Mouse (Mus musculus) mouse embryonic stem cell (cell line): ENCODE results near the gene Cx3cr1.
"Not testable (repeated sequence)": the region's sequence is repeated elsewhere in the genome, so short reads cannot be mapped to it uniquely, and the experiment has no call there.

ENCODE experiments used
- in situ Hi-C, 2 experiments: fragments of 300-500 bp; cut with MboI; formaldehyde crosslinking; loops; 1 replicate in 1 of 2; 3 replicates in 1 of 2; pipeline ENCODE4 v1.14.3; 2019 to 2020; ENCODE audit warnings: low sequenced_read_pairs in 2 of 2, low pct_unique_long_range_greater_than_20kb in 1 of 2, mixed read lengths in 1 of 2; ENCODE audit not compliant: unreplicated experiment in 1 of 2

Gene Cx3cr1

GRCm38 (mm10) chr9:120069779-120070178 lies at the start of gene Cx3cr1:
Cx3cr1 (minus strand) TSS chr9:120069879.
- in situ Hi-C loops: loop anchor here in 1 of 2 experiments (5.0 kb wide), 1 partner anchor 42 kb away; no protein-coding TSS in a partner anchor

GRCm38 (mm10) chr9:120118212-120118611 lies 48.5 kb upstream of the Cx3cr1 start:
- in situ Hi-C loops: no loop called here

GRCm38 (mm10) chr9:120116184-120116624 lies 46.5 kb upstream of the Cx3cr1 start:
- in situ Hi-C loops: no loop called here

GRCm38 (mm10) chr9:120115580-120115979 lies 45.9 kb upstream of the Cx3cr1 start:
- in situ Hi-C loops: no loop called here

- in situ Hi-C loops: no loop called here
Observed at GRCm38 (mm10) chr9:120114789-120115151, 45.1 kb upstream of the Cx3cr1 start.

- in situ Hi-C loops: no loop called here
Observed at GRCm38 (mm10) chr9:120114051-120114788, 44.5 kb upstream of the Cx3cr1 start.

- in situ Hi-C loops: no loop called here
Observed at GRCm38 (mm10) chr9:120113456-120113855, 43.8 kb upstream of the Cx3cr1 start.

- in situ Hi-C loops: no loop called here
Observed at GRCm38 (mm10) chr9:120112472-120112871, 42.8 kb upstream of the Cx3cr1 start.

- in situ Hi-C loops: no loop called here
Observed at GRCm38 (mm10) chr9:120111156-120111945, 41.7 kb upstream of the Cx3cr1 start.

- in situ Hi-C loops: no loop called here
Observed at GRCm38 (mm10) chr9:120110211-120111018, 40.7 kb upstream of the Cx3cr1 start, which contains the start of gene Slc25a38. Slc25a38 (plus strand) TSS chr9:120110374.

GRCm38 (mm10) chr9:120108953-120109352 lies 39.3 kb upstream of the Cx3cr1 start:
- in situ Hi-C loops: not testable (repeated sequence)

- in situ Hi-C loops: no loop called here
Observed at GRCm38 (mm10) chr9:120101165-120101564, 31.5 kb upstream of the Cx3cr1 start.

GRCm38 (mm10) chr9:120099304-120099703 lies 29.6 kb upstream of the Cx3cr1 start:
- in situ Hi-C loops: loop anchor here in 1 of 2 experiments (10.0 kb wide), 1 partner anchor 75 kb away; the partner anchor contains the start of gene Xirp1

- in situ Hi-C loops: loop anchor here in 1 of 2 experiments (10.0 kb wide), 1 partner anchor 74 kb away; the partner anchor contains the start of gene Xirp1
Observed at GRCm38 (mm10) chr9:120098682-120099081, 29.0 kb upstream of the Cx3cr1 start.

GRCm38 (mm10) chr9:120095886-120096285 lies 26.2 kb upstream of the Cx3cr1 start:
- in situ Hi-C loops: loop anchor here in 1 of 2 experiments (10.0 kb wide), 1 partner anchor 71 kb away; the partner anchor contains the start of gene Xirp1

- in situ Hi-C loops: loop anchor here in 1 of 2 experiments (10.0 kb wide), 1 partner anchor 69 kb away; the partner anchor contains the start of gene Xirp1
Observed at GRCm38 (mm10) chr9:120093701-120094100, 24.0 kb upstream of the Cx3cr1 start.

GRCm38 (mm10) chr9:120091696-120092238 lies 22.1 kb upstream of the Cx3cr1 start, which contains the start of gene Ccr8:
Ccr8 (plus strand) TSS chr9:120092114.
- in situ Hi-C loops: loop anchor here in 1 of 2 experiments (10.0 kb wide), 1 partner anchor 67 kb away; the partner anchor contains the start of gene Xirp1

GRCm38 (mm10) chr9:120091086-120091485 lies 21.4 kb upstream of the Cx3cr1 start:
- in situ Hi-C loops: loop anchor here in 1 of 2 experiments (10.0 kb wide), 1 partner anchor 66 kb away; the partner anchor contains the start of gene Xirp1
